Mouse (Mus musculus) adrenal gland, adult 18-20 months (tissue): ENCODE results near the gene Wfdc9. TPM values are rescaled to one million over a fixed set of nuclear protein-coding genes. Genes with fewer than 3 reads are reported as not detected.
A peak's percentile ranks its signal among the peaks of the same experiment; 100 is the strongest.

Experiments
- DNase-seq, 2 experiments: peaks; one replicate each; pipeline ENCODE4 v3.0.0; 2021 to 2022; ENCODE audit warnings: low spot score in 2 of 2
- long read RNA-seq, 2 experiments: library from polyadenylated mRNA; stranded (forward); transcript quantifications; one replicate each; pipeline ENCODE4 v2.0.0; 2021
- total RNA-seq, 2 experiments: library from RNA; stranded (reverse); gene quantifications; 1 replicate in 1 of 2; 2 replicates in 1 of 2; pipeline ENCODE4 v1.2.3; 2021

Wfdc9 gene
- not detected for total RNA-seq
- long read RNA-seq, experiment 1: 0 reads
- long read RNA-seq, experiment 2: 0 reads

DNA sequence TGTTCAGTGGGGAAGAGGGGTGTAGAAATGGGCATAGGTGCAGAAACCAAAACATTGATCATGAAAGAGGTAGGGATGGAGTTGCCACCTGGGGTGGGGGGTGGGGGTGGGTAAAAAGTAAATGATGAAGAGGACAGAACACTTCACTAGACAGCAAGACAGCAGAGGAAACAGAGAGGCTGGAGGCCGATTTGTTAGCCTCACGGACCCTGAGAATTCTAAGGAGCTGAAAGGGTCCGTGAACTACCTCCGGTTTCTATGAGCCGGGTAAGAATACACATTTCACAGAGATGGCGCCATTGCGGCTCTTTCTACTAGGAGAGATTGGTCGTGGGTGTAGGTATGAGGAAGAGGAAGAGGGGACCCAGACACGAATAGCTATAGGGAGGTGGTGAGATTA lies at the start of gene Wfdc9:
Wfdc9 (minus strand) TSS at position 101 of the 400 bp plus-strand sequence.
- DNase-seq: no peak

GRCm38 (mm10) chr2:164705991-164706390 lies 49.6 kb upstream of the Wfdc9 start:
- DNase-seq: no peak

DNA sequence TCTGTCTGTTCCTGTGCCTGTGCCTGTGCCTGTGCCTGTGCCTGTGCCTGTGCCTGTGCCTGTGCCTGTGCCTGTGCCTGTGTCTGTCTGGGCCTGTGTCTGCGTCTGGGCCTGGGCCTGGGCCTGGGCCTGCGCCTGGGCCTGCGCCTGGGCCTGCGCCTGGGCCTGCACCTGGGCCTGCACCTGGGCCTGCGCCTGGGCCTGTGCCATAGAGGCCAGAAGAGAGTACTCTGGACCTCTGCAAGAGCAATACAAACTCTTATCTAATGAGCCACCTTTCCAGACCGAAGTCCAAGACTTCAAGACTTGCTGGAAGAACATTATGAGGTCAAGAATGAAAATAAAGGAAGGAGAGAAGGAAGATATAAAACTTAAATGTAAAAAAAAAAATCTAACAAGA lies 48.9 kb upstream of the Wfdc9 start:
- DNase-seq: no peak

DNA sequence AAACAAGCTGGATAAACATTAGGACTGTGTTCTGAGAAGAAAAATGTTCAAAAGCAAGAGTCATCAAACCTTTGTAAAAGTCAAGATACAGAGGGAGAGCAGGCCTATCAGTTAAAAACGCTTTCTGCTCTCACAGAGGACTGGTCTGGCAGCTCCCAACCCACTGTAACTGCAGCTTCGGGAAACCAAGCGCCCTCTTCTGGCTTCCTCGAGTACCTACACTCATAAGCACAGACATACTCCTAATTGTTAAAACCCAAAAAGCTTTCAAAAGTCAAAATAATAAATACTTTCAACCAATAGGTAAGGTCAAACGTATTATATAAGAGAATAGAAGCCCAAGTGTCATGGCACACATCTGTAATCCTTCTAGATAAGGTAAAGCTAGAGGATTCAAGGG lies 47.9 kb upstream of the Wfdc9 start:
- no peak for DNase-seq

- DNase-seq: no peak
Measured at GRCm38 (mm10) chr2:164701761-164702160, 45.4 kb upstream of the Wfdc9 start.

GRCm38 (mm10) chr2:164700959-164701358 lies 44.6 kb upstream of the Wfdc9 start:
- no peak for DNase-seq

DNA sequence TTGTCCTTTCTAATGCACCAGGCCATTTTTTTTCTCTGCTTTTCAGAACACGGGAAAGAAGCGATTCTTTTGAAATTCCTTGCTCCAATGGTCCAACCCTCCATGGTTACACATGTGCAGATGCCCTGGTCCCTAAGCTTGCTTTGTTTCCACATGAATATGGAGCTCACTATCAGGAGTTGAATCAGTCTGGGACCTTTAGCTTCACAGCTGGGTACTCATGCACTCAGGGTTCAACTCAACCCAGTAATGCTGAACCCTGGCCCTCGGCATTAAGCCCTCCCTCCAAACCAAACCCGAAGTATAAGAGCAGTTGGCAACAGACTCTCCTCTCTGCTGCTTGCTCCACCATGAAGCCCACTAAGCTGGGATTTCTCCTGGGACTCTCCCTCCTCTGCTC lies 41.8 kb upstream of the Wfdc9 start, which contains the start of gene Spint4:
Spint4 (plus strand) TSS at position 301 of the 400 bp plus-strand sequence.
- no peak for DNase-seq

- no peak for DNase-seq
Measured at GRCm38 (mm10) chr2:164684807-164685206, 28.4 kb upstream of the Wfdc9 start, which contains the start of gene Wfdc13. Gene Wfdc13, plus strand, starts transcription at chr2:164685107.

- no peak for DNase-seq
Measured at GRCm38 (mm10) chr2:164679906-164680305, 23.5 kb upstream of the Wfdc9 start.

- DNase-seq: peak; percentile 54 to 55
Measured at GRCm38 (mm10) chr2:164678848-164679625, 22.7 kb upstream of the Wfdc9 start.

GRCm38 (mm10) chr2:164676916-164677685 lies 20.7 kb upstream of the Wfdc9 start:
- no peak for DNase-seq

- DNase-seq: no peak
Measured at GRCm38 (mm10) chr2:164676103-164676502, 19.7 kb upstream of the Wfdc9 start.

GRCm38 (mm10) chr2:164673987-164674386 lies 17.6 kb upstream of the Wfdc9 start, which contains the start of gene Wfdc11:
Gene Wfdc11, minus strand, starts transcription at chr2:164674087.
- no peak for DNase-seq

GRCm38 (mm10) chr2:164670938-164671337 lies 14.6 kb upstream of the Wfdc9 start:
- no peak for DNase-seq

GRCm38 (mm10) chr2:164670261-164670660 lies 13.9 kb upstream of the Wfdc9 start:
- DNase-seq: no peak

- DNase-seq: no peak
Measured at GRCm38 (mm10) chr2:164664851-164665250, 8.5 kb upstream of the Wfdc9 start.

DNA sequence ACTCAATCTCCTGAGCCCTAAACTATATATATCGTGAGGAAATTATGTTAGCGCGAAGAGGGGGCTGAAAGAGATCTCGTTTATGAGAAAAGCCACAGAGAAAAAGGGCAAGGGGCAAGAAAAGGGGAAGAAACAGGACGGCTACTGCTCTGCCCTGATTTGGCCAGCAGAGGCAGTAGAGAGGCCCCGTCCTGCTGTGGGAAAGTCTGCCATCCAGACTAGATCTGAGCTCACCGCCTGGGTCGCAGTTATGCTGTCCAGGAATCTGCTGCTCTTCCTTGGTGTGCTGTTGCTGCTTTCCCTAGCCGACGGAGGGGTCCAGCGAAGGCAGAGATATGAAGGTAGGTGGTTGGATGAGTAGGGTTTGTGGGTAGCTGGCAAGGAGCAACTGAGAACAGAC lies 525 bp downstream of the Wfdc9 start, which contains the start of gene Wfdc10:
Wfdc10 (plus strand) TSS at position 189 of the 400 bp plus-strand sequence.
- peak; percentile 44 to 48 for DNase-seq

DNA sequence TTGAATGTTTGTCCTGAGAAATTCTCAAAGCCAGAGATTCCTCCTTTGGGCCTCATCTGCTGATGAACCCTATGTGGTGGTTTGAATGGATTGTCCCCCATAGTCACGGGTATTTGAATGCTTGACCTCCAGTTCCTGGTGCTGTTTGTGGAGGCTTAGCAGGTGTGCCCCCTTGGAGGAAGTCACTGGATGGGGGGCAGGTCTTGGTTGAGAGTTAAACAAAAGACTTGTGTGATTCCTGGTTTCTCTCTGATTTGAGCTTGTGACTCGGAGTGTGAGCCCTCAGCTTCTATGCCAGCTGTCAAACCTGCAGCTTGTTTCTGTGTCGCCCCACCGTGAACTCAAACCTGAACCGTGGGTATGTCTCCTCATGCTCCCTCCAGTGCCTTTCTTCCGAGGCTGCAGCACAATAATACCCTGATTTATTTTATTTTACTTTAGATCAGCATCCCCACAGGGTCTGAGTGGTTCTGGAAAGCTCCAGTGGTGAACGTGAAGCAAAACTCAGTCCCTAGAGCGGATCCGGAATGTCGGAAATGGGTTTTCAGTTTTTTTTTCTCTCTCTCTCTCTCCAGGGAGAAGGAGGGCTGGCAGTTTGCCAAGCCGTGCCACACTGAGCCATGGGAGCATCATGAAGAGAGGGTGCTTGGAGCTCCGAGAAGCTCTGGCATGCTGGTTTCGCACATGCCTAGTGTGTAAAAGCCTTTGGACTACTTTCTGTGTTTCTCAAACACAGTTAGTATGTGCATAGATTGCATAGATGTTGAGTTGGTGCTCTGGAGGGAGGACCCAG lies 14.3 kb downstream of the Wfdc9 start:
- no peak for DNase-seq

- DNase-seq: no peak
Measured at GRCm38 (mm10) chr2:164641129-164641528, 15.3 kb downstream of the Wfdc9 start.

- no peak for DNase-seq
Measured at GRCm38 (mm10) chr2:164638696-164639095, 17.7 kb downstream of the Wfdc9 start, which contains the start of gene Wfdc16. Gene Wfdc16, minus strand, starts transcription at chr2:164638796.

GRCm38 (mm10) chr2:164635266-164635665 lies 21.1 kb downstream of the Wfdc9 start:
- DNase-seq: no peak
